In the genomic region with DNA sequence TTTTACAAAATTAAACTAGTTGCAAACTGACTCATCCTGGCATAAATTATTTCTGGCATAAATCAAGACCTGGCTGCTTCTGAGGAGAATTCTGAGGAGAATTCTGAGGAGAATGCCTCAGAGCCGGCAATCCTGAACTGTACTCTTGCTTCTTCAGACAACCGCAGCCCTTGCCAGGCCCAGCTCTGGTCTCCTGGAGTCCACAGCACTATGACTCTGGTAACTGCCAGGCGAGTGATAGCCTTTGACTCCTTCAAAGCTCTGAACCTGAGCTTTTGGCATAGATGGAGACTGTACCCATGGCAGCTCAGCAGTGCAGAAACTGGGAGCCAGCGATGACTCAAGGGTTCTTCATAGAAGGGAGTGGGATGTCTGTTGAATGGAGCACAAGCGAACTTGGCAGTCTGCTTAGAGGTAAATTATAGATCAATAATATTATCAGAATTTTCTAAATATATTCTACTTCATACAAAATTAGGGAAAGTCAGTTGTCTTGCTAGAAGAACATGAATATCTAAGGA, we compare ENCODE assay signal across 21 mouse cellular contexts. TPM values are rescaled to one million over a fixed set of nuclear protein-coding genes. Genes with fewer than 3 reads are reported as not detected.
"Had no signal": no experiment of that assay in that cellular context is flagged by ENCODE, and none has a peak within 500 bp of the region (broad histone marks: within the 10 kb centered on the region; RNA-seq: fewer than 3 reads in every experiment).

No protein-coding gene starts in this region.

- ATAC-seq: lung, postnatal 0 days; midbrain, embryonic 13.5 days; midbrain, embryonic 15.5 days had no signal

- H3K27ac ChIP-seq: lung, embryonic 15.5 days; macrophage; midbrain, embryonic 13.5 days; midbrain, embryonic 15.5 days; neural tube, embryonic 12.5 days; stomach, embryonic 15.5 days; stomach, postnatal 0 days had no signal

- H3K36me3 ChIP-seq: lung, embryonic 15.5 days; midbrain, embryonic 13.5 days; midbrain, embryonic 15.5 days; neural tube, embryonic 12.5 days; stomach, embryonic 15.5 days had no signal

- H3K9me3 ChIP-seq: lung, embryonic 15.5 days; midbrain, embryonic 13.5 days; midbrain, embryonic 15.5 days; neural tube, embryonic 12.5 days; stomach, embryonic 15.5 days had no signal

- DNase-seq: lung, adult 2 months; lung, postnatal 14 days; lung, postnatal 36 days; right cerebral cortex, postnatal 14 days; thymus, adult 2 months; thymus, postnatal 25 days; thymus, postnatal 4 days had no signal

- H3K4me3 ChIP-seq: lung, embryonic 15.5 days; midbrain, embryonic 13.5 days; midbrain, embryonic 15.5 days; neural tube, embryonic 12.5 days; stomach, embryonic 15.5 days had no signal

- H3K4me2 ChIP-seq: lung, embryonic 15.5 days; midbrain, embryonic 11.5 days; midbrain, embryonic 13.5 days; midbrain, embryonic 15.5 days; neural tube, embryonic 12.5 days; stomach, embryonic 15.5 days had no signal

- H3K9ac ChIP-seq: lung, embryonic 15.5 days; midbrain, embryonic 13.5 days; midbrain, embryonic 15.5 days; neural tube, embryonic 12.5 days; stomach, embryonic 15.5 days had no signal

- H3K27me3 ChIP-seq: lung, embryonic 15.5 days; stomach, embryonic 15.5 days had no signal

RNA-seq across cellular contexts. Expression of gene Cda, which starts 3.3 kb away (rescaled TPM):
- total RNA-seq: monocyte, adult 5-6 weeks; neutrophil, adult 5-6 weeks had no signal
- polyA plus RNA-seq: macrophage had no signal

RNA-seq across cellular contexts. Expression of gene Fam43b, which starts 25.3 kb away (rescaled TPM):
- total RNA-seq: megakaryocyte progenitor cell, adult 5-6 weeks; monocyte, adult 5-6 weeks; neutrophil, adult 5-6 weeks had no signal
- polyA plus RNA-seq: lung, adult 2 months; lung, embryonic 15.5 days; lung, postnatal 0 days; macrophage; stomach, embryonic 15.5 days; stomach, postnatal 0 days; testis, adult 2 months; thymus, adult 2 months; urinary bladder, adult 2 months had no signal
